Mouse (Mus musculus) embryonic facial prominence, embryonic 11.5 days (tissue): ENCODE results near the gene Ccdc96. TPM values are rescaled to one million over a fixed set of nuclear protein-coding genes. Genes with fewer than 3 reads are reported as not detected.

ENCODE experiments used
- ATAC-seq: fragments of 200-750 bp; cut with Nextera tagmentation; replicated peaks from 2 replicates; pipeline ENCODE4 v1.8.0; 2017; ENCODE audit warnings: low read depth; ENCODE audit not compliant: insufficient number of reproducible peaks, low FRiP score, low TSS enrichment
- DNase-seq: peaks from one replicate; pipeline ENCODE4 v3.0.0-alpha.2; 2015; ENCODE audit warnings: low spot score
- H3K27ac ChIP-seq: fragments of 300-500 bp; sonication (generic); replicated peaks from 2 replicates; pipeline ENCODE4 v1.5.1; 2014; ENCODE audit warnings: mild to moderate bottlenecking, low read depth, low read length, control low read depth
- H3K27me3 ChIP-seq: fragments of 300-500 bp; sonication (generic); 2 replicates; pipeline ENCODE4 v1.6.1; 2014; ENCODE audit warnings: mild to moderate bottlenecking, low read length, moderate library complexity, mixed read lengths; ENCODE audit not compliant: control insufficient read depth, insufficient read depth
- H3K36me3 ChIP-seq: fragments of 300-500 bp; sonication (generic); replicated peaks from 2 replicates; pipeline ENCODE4 v1.6.1; 2014; ENCODE audit warnings: low read depth, mild to moderate bottlenecking, low read length, moderate library complexity, mixed read lengths; ENCODE audit not compliant: control insufficient read depth, insufficient read depth
- H3K4me1 ChIP-seq: fragments of 300-500 bp; sonication (generic); 2 replicates; pipeline ENCODE4 v1.6.1; 2014; ENCODE audit warnings: low read length, mixed read lengths; ENCODE audit not compliant: control insufficient read depth, insufficient read depth
- H3K4me2 ChIP-seq: fragments of 300-500 bp; sonication (generic); 2 replicates; pipeline ENCODE4 v1.6.1; 2014; ENCODE audit warnings: low read depth, mild to moderate bottlenecking, control low read depth, low read length, moderate library complexity
- H3K4me3 ChIP-seq: fragments of 300-500 bp; sonication (generic); 2 replicates; pipeline ENCODE4 v1.5.1; 2014; ENCODE audit warnings: low read depth, low read length, control low read depth
- H3K9ac ChIP-seq: fragments of 300-500 bp; sonication (generic); replicated peaks from 2 replicates; pipeline ENCODE4 v1.6.1; 2014; ENCODE audit warnings: mild to moderate bottlenecking, control low read depth, low read length
- H3K9me3 ChIP-seq: fragments of 300-500 bp; sonication (generic); replicated peaks from 2 replicates; pipeline ENCODE4 v1.6.1; 2016; ENCODE audit warnings: mild to moderate bottlenecking, low read length, inconsistent platforms, mixed read lengths; ENCODE audit not compliant: control insufficient read depth
- WGBS: fragments of 180-500 bp; shearing (Covaris S2); extraction: QIAGEN DNeasy Blood & Tissue Kit; methylation state at CpG from one replicate; pipeline ENCODE4 v1.1.7; 2014; 5-methylcytosine and 5-hydroxymethylcytosine counted together
- polyA plus RNA-seq: library from polyadenylated mRNA; unstranded; fragments of >200 nt; fragmentation: Nextera tagmentation; extraction: Ambion mirVana; gene quantifications from 2 replicates; pipeline ENCODE4 v1.2.1, GENCODE M21; 2014

The Ccdc96 gene
- polyA plus RNA-seq, 1 experiment from 2014 or later = 1.1 TPM

DNA sequence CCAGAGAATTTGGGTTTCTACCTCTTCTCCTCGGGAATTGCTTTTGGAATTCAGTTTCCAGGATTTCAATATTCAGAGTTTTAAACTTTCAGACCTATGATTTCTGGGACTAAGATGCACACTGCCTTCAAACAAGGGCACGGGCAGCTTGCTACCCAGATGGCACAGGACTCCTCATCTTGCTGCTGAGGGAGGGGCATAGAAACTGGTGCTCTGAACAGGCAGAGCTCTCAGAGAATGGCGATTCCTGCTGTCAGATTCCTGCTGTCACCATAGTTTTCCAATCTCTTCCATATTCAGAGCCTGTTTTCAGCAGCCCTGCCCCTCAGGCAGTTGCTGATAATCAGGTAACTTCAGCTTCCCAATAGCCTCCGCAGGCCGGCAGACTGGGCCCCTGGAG is 31.2 kb downstream of the Ccdc96 start:
- Histone ChIP-seq H3K9ac (no peak overlapping the region), H3K4me2 (no peak overlapping the region), H3K27me3 (no peaks in the 10 kb centered on the region), H3K4me1 (no peaks in the 10 kb centered on the region), H3K36me3 (peaks cover 2% of the 10 kb centered on the region; the same call in 1 of the 2 replicates), H3K4me3 (no peak overlapping the region), H3K27ac (no peak overlapping the region), H3K9me3 (no peaks in the 10 kb centered on the region)
- WGBS = 82% methylated on average over 5 of the region's 5 CpGs
- no peak for ATAC-seq
- no peak for DNase-seq

DNA sequence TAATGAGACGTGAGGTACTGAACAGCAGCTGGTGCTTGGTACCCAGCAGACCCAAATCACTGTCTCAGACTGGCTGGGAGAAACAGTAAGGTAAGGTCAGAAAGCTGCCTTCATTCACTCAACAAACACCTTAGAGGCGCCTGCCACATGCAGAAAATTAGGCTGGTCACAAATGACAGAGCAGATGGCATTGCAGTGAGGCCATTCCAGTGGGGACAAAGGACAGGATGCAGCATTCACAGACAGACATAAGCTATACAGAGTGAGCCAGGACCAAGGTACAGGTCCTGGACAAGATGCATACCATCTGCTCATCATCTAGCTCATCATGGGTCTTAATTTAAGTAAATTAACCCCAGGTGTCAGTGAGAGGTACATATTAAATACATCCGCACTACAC is 33.2 kb downstream of the Ccdc96 start:
- Histone ChIP-seq H3K4me1 (no peaks in the 10 kb centered on the region), H3K9ac (no peak overlapping the region), H3K36me3 (peaks cover 2% of the 10 kb centered on the region; the same call in 1 of the 2 replicates), H3K4me3 (no peak overlapping the region), H3K4me2 (no peak overlapping the region), H3K9me3 (no peaks in the 10 kb centered on the region), H3K27ac (no peak overlapping the region), H3K27me3 (no peaks in the 10 kb centered on the region)
- 74% methylated on average over 3 of the region's 3 CpGs for WGBS
- ATAC-seq = no peak
- DNase-seq = no peak

- no peak overlapping the region for H3K9ac ChIP-seq
- H3K4me3 ChIP-seq = no peak overlapping the region
- no peak overlapping the region for H3K4me2 ChIP-seq
- H3K36me3 ChIP-seq = peaks cover 2% of the 10 kb centered on the region; the same call in 1 of the 2 replicates
- H3K9me3 ChIP-seq = no peaks in the 10 kb centered on the region
- H3K27ac ChIP-seq = no peak overlapping the region
- H3K27me3 ChIP-seq = no peaks in the 10 kb centered on the region
- ATAC-seq (no peak), DNase-seq (no peak)
- no peaks in the 10 kb centered on the region for H3K4me1 ChIP-seq
- 93% methylated on average over 3 of the region's 3 CpGs for WGBS
These were observed 35.4 kb downstream of the Ccdc96 start for GRCm38 (mm10) chr5:36519751-36520150.

GRCm38 (mm10) chr5:36522782-36523181 is 38.4 kb downstream of the Ccdc96 start:
- 95% methylated on average over 2 of the region's 2 CpGs for WGBS
- no peak overlapping the region for H3K9ac ChIP-seq
- no peak for DNase-seq
- peaks cover 2% of the 10 kb centered on the region; the same call in 1 of the 2 replicates for H3K36me3 ChIP-seq
- H3K27ac ChIP-seq = no peak overlapping the region
- ATAC-seq = no peak
- H3K4me3 ChIP-seq = no peak overlapping the region
- no peak overlapping the region for H3K4me2 ChIP-seq
- H3K4me1 ChIP-seq = no peaks in the 10 kb centered on the region; the same call in 1 of the 2 replicates
- no peaks in the 10 kb centered on the region for H3K9me3 ChIP-seq
- H3K27me3 ChIP-seq = no peaks in the 10 kb centered on the region

GRCm38 (mm10) chr5:36523219-36523703 is 38.9 kb downstream of the Ccdc96 start:
- 88% methylated on average over 5 of the region's 5 CpGs for WGBS
- DNase-seq (no peak), ATAC-seq (no peak)
- Histone ChIP-seq H3K27me3 (no peaks in the 10 kb centered on the region), H3K4me2 (no peak overlapping the region), H3K4me1 (no peaks in the 10 kb centered on the region; the same call in 1 of the 2 replicates), H3K9ac (no peak overlapping the region), H3K4me3 (no peak overlapping the region), H3K27ac (no peak overlapping the region), H3K36me3 (peaks cover 2% of the 10 kb centered on the region; the same call in 1 of the 2 replicates), H3K9me3 (no peaks in the 10 kb centered on the region)

DNA sequence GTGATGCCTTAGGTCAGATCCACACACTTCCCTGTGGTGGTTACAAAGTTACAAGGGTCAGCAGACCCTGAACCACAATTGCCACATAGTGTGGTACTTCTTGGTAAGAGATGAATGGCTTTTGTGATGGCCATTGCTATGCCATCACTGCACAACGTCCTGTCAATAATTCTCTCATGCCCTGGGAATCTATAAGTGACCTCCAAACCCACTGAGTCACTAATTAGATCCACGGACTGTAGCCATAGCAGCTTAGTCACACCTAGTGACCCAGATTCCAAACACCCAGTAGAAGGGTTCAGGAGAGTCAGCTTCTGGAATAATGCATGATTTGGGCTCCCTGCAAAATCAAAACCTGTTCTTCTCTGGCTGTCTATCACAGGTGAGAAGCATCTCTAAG is 40.8 kb downstream of the Ccdc96 start:
- ATAC-seq (no peak), DNase-seq (no peak)
- H3K27ac ChIP-seq = no peak overlapping the region
- no peak overlapping the region for H3K4me3 ChIP-seq
- H3K4me2 ChIP-seq = no peak overlapping the region
- H3K27me3 ChIP-seq = no peaks in the 10 kb centered on the region
- no peaks in the 10 kb centered on the region; the same call in 1 of the 2 replicates for H3K4me1 ChIP-seq
- no peaks in the 10 kb centered on the region for H3K36me3 ChIP-seq
- no peak overlapping the region for H3K9ac ChIP-seq
- no peaks in the 10 kb centered on the region for H3K9me3 ChIP-seq
- WGBS = 79% methylated on average over 2 of the region's 2 CpGs

DNA sequence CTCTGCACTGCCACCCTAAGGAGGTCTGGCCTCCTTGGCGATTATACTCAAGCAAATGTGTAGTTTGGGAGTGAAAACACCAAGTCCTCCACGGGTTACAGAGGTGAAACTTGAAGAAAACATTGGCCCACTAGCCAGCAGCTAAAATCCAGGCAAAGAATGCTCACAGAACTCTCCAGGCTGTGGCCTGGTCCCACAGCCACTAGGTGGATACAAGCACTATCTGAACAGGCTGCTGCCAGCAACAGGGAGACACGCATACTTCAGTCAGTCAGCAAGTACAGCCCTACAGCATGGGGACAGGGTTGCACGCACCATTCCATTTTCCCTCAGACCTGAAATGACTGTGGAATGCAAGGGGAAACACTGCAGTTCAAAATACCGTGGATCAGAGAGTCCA is 41.9 kb downstream of the Ccdc96 start:
- H3K4me1 ChIP-seq = no peaks in the 10 kb centered on the region; the same call in 1 of the 2 replicates
- DNase-seq (no peak), ATAC-seq (no peak)
- no peak overlapping the region for H3K4me3 ChIP-seq
- H3K36me3 ChIP-seq = no peaks in the 10 kb centered on the region
- no peak overlapping the region for H3K27ac ChIP-seq
- no peak overlapping the region for H3K4me2 ChIP-seq
- WGBS = 86% methylated on average over 5 of the region's 5 CpGs
- H3K9ac ChIP-seq = no peak overlapping the region
- H3K27me3 ChIP-seq = no peaks in the 10 kb centered on the region
- no peaks in the 10 kb centered on the region for H3K9me3 ChIP-seq

DNA sequence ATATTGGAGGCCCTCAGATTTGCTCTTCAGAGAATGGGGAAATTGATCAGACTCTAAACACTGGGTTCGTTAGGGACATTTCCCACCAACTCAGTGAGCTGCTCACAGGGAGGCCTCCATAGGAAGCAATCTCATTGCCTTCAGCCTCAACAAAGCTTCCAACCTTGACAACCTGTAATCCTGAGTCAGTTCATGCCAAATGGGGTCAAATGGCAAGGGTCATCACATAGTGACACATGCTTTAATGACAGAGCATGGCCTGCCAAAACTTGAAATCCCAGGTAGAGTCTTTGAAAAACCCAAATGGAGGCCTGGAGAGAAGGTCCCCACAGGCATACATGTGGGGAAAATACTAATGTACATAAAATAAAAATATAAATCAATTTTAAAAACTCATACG is 42.5 kb downstream of the Ccdc96 start:
- Histone ChIP-seq H3K9me3 (no peaks in the 10 kb centered on the region), H3K27ac (no peak overlapping the region), H3K4me1 (no peaks in the 10 kb centered on the region; the same call in 1 of the 2 replicates), H3K27me3 (no peaks in the 10 kb centered on the region), H3K4me2 (no peak overlapping the region), H3K36me3 (no peaks in the 10 kb centered on the region), H3K4me3 (no peak overlapping the region), H3K9ac (no peak overlapping the region)
- DNase-seq (no peak), ATAC-seq (no peak)
- 82% methylated on average over 2 of the region's 2 CpGs for WGBS
